Mouse (Mus musculus) lung, embryonic 14.5 days (tissue): ENCODE results near the gene Tmem139. TPM values are rescaled to one million over a fixed set of nuclear protein-coding genes. Genes with fewer than 3 reads are reported as not detected.

Experiments
- ATAC-seq: fragments of 200-750 bp; cut with Nextera tagmentation; 2 replicates; pipeline ENCODE4 v1.8.0; 2017; ENCODE audit warnings: mild to moderate bottlenecking, moderate TSS enrichment, moderate library complexity; ENCODE audit not compliant: insufficient read depth
- DNase-seq: peaks from one replicate; pipeline ENCODE4 v3.0.0-alpha.2; 2015
- H3K27ac ChIP-seq: fragments of 300-500 bp; sonication (generic); 2 replicates; pipeline ENCODE4 v1.5.1; 2014; ENCODE audit warnings: low read depth, mild to moderate bottlenecking, moderate library complexity
- H3K27me3 ChIP-seq: fragments of 300-500 bp; sonication (generic); 2 replicates; pipeline ENCODE4 v1.6.1; 2014; ENCODE audit warnings: low read length, control low read depth; ENCODE audit not compliant: insufficient read depth
- H3K36me3 ChIP-seq: fragments of 300-500 bp; sonication (generic); 2 replicates; pipeline ENCODE4 v1.6.1; 2014; ENCODE audit warnings: control low read depth; ENCODE audit not compliant: insufficient read depth
- H3K4me1 ChIP-seq: fragments of 300-500 bp; sonication (generic); 2 replicates; pipeline ENCODE4 v1.6.1; 2014; ENCODE audit warnings: antibody characterized with exemption, control low read depth; ENCODE audit not compliant: insufficient read depth
- H3K4me2 ChIP-seq: fragments of 300-500 bp; sonication (generic); 2 replicates; pipeline ENCODE4 v1.6.1; 2014; ENCODE audit warnings: mild to moderate bottlenecking
- H3K4me3 ChIP-seq: fragments of 300-500 bp; sonication (generic); 2 replicates; pipeline ENCODE4 v1.5.1; 2014; ENCODE audit warnings: low read depth, low read length
- H3K9ac ChIP-seq: fragments of 300-500 bp; sonication (generic); 2 replicates; pipeline ENCODE4 v1.6.1; 2014
- H3K9me3 ChIP-seq: fragments of 300-500 bp; sonication (generic); 2 replicates; pipeline ENCODE4 v1.6.1; 2016; ENCODE audit warnings: low read depth, low read length, control low read depth
- CTCF ChIP-seq: IDR thresholded peaks from 2 replicates; pipeline ENCODE4 v1.5.1; 2016; ENCODE audit warnings: antibody characterized with exemption, low read depth
- WGBS: fragments of 180-500 bp; shearing (Covaris S2); extraction: QIAGEN DNeasy Blood & Tissue Kit; methylation state at CpG from one replicate; pipeline ENCODE4 v1.1.7; 2014; 5-methylcytosine and 5-hydroxymethylcytosine counted together
- polyA plus RNA-seq: library from polyadenylated mRNA; unstranded; fragments of >200 nt; fragmentation: Nextera tagmentation; extraction: Ambion mirVana; gene quantifications from 2 replicates; pipeline ENCODE4 v1.2.1, GENCODE M21; 2014

The Tmem139 gene
- 1.9 TPM in 2 replicates for polyA plus RNA-seq

DNA sequence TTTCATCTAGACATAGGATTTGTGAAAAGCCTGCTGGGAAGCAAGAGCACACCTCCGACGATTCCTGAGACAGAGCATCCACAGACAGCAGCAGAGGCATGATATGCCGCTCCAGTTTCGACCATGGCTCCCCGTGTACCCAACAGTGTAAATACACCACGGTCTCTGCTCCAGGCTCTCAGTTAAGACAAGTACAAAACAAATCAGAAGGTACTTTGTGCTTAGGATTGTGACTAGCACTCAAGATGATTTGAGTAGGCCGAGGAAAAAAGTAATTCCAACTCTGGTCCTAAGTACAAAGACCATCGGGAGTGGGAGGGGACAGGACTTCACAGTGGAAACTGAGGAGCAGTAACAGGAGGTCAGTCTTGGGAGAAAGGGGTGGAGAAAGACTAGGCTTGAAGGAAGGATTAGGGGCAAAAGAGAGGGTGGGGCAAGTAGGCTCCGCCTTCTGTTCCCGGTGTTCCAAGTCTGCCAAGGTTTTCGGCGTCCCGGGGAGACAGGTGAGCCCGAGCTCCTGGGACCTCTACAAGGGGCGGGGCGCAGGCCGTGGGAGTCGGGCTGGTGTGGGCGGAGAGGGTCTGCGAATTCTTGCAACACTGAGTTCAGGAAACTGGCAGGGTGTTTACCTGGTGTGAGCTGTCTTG is at the start of gene Tmem139:
Gene Tmem139, plus strand, starts transcription at position 447 of the 647 bp plus-strand sequence.
- Histone ChIP-seq H3K4me1 (no peaks in the 10 kb centered on the region), H3K4me3 (peak within 1 kb of the TSS; percentile 23; the same call in 1 of the 2 replicates), H3K27me3 (no peaks in the 10 kb centered on the region), H3K4me2 (peak within 1 kb of the TSS; percentile 45), H3K36me3 (no peaks in the 10 kb centered on the region), H3K27ac (peak within 1 kb of the TSS; percentile 2; the same call in 1 of the 2 replicates), H3K9ac (peak within 1 kb of the TSS; percentile 1; the same call in 1 of the 2 replicates), H3K9me3 (no peaks in the 10 kb centered on the region)
- no peak for TF ChIP-seq CTCF
- ATAC-seq, result no peak
- 14% methylated on average over 20 of the region's 20 CpGs for WGBS
- peak; percentile 41 for DNase-seq

GRCm38 (mm10) chr6:42215028-42215427 is 46.7 kb upstream of the Tmem139 start, which contains the start of gene Tas2r144:
Tas2r144 (plus strand) TSS chr6:42215328.
- DNase-seq, result no peak

DNA sequence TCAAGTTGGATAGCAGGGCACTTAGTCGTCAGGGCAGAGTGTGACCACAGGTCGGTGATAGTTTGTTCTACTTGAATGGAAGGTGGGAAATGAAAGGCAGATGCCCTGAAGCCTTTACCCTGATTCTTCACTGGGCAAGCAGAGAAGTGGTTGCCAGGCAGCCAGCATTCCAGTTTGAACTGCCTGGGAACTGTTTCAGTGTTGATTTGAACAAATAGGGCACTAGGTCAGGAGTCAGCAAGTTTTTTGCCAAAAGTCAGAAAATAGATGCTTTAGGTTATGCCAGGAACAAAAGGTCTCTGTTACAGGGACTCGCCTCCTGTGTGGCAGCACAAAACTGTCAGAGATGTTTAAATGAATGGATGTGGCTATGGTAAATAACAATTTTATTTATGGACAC is 39.5 kb upstream of the Tmem139 start:
- Histone ChIP-seq H3K4me1 (no peaks in the 10 kb centered on the region), H3K4me3 (no peak overlapping the region), H3K27me3 (no peaks in the 10 kb centered on the region), H3K36me3 (no peaks in the 10 kb centered on the region), H3K9me3 (no peaks in the 10 kb centered on the region), H3K27ac (no peak overlapping the region), H3K9ac (no peak overlapping the region), H3K4me2 (no peak overlapping the region)
- DNase-seq (no peak), ATAC-seq (no peak)
- 59% methylated on average over 3 of the region's 3 CpGs for WGBS
- TF ChIP-seq CTCF, result no peak

More at GRCm38 (mm10) chr6:42215028-42215427, 46.7 kb upstream of the Tmem139 start, which contains the start of gene Tas2r144:
- no peak within 1 kb of the TSS for H3K4me3 ChIP-seq
- H3K4me1 ChIP-seq, result no peaks in the 10 kb centered on the region
- H3K36me3 ChIP-seq, result no peaks in the 10 kb centered on the region
- TF ChIP-seq CTCF, result no peak
- 81% methylated on average over 2 of the region's 2 CpGs for whole genome bisulfite sequencing
- no peak within 1 kb of the TSS for H3K4me2 ChIP-seq
- H3K27ac ChIP-seq, result no peak within 1 kb of the TSS
- H3K9ac ChIP-seq, result no peak within 1 kb of the TSS
- no peak for ATAC-seq
- H3K9me3 ChIP-seq, result no peaks in the 10 kb centered on the region
- H3K27me3 ChIP-seq, result no peaks in the 10 kb centered on the region

DNA sequence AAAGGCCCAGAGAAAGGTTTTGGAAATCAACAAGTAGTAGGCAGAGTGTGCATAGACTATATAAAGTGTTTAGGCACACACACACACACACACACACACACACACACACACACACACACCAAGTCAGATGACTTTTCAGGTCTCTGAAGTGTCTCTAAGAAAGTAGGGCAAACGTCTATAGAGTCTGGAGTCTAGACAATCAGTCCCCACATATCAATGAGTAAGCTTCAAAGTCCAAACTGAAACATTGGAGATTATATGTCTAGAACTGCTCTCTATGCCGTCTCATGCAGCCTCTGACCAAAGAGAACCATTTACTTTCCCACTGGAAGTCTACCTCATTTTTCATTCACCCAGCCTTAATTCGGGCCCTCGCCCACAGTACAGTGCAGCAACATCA is 36.7 kb upstream of the Tmem139 start:
- TF ChIP-seq CTCF, result no peak
- DNase-seq, result no peak

GRCm38 (mm10) chr6:42227240-42228101 is 34.3 kb upstream of the Tmem139 start:
- ATAC-seq, result no peak
- H3K4me2 ChIP-seq, result no peak overlapping the region
- no peaks in the 10 kb centered on the region for H3K9me3 ChIP-seq
- H3K27me3 ChIP-seq, result no peaks in the 10 kb centered on the region
- TF ChIP-seq CTCF, result peak; percentile 83
- no peak overlapping the region for H3K4me3 ChIP-seq
- WGBS, result 28% methylated on average over 17 of the region's 17 CpGs
- H3K27ac ChIP-seq, result no peak overlapping the region
- DNase-seq, result peak; percentile 93
- H3K9ac ChIP-seq, result no peak overlapping the region
- H3K4me1 ChIP-seq, result no peaks in the 10 kb centered on the region
- no peaks in the 10 kb centered on the region for H3K36me3 ChIP-seq

More for the DNA sequence above, 36.7 kb upstream of the Tmem139 start:
- H3K27me3 ChIP-seq, result no peaks in the 10 kb centered on the region
- WGBS, result 60% methylated on average over 4 of the region's 4 CpGs
- H3K9ac ChIP-seq, result no peak overlapping the region
- H3K36me3 ChIP-seq, result no peaks in the 10 kb centered on the region
- no peaks in the 10 kb centered on the region for H3K9me3 ChIP-seq
- no peak overlapping the region for H3K27ac ChIP-seq
- H3K4me3 ChIP-seq, result no peak overlapping the region
- ATAC-seq, result no peak
- no peaks in the 10 kb centered on the region for H3K4me1 ChIP-seq
- no peak overlapping the region for H3K4me2 ChIP-seq

DNA sequence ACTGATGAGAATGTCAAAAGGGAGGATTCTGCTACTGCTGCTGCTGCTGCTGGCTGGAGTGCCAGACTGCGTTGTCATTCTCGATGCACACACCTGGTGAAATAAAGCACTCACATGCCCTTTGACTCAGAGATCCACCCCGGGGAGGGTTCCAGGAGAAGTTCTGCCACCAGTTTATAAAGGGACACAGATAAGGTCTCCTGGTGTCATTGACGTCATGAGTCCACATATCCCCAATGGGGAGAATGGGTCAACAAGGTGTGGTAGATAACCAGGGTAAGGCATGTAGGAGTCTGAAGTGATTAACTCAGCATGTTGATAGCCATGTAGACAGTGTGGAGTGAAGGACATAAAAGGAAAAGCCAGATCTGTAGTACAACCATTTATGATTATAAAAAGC is 32.2 kb upstream of the Tmem139 start:
- no peak for ATAC-seq
- no peak overlapping the region for H3K4me3 ChIP-seq
- WGBS, result 54% methylated on average over 4 of the region's 4 CpGs

DNA sequence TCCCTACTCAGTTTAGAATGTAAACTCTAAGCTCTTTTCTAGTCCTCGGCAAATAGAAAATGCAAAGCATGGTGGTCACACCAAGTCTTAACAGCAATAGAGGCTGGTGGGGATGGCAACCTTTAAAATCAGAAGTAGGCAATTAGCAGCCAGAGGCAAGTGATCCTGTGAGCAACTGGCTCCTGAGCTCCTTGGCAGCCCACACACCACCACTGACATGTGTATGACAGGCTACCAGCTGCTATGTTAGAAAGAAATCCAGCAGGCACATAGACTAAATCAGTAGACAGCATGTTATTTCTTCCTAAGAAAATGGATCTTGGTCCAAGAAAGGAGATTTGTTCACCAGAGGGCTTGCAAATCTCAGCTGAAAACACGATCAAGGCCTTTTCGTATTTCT is 30.6 kb upstream of the Tmem139 start:
- no peak for ATAC-seq
- Histone ChIP-seq H3K9ac (no peak overlapping the region), H3K27ac (no peak overlapping the region), H3K9me3 (no peaks in the 10 kb centered on the region), H3K36me3 (no peaks in the 10 kb centered on the region), H3K4me3 (no peak overlapping the region), H3K27me3 (no peaks in the 10 kb centered on the region), H3K4me1 (no peaks in the 10 kb centered on the region), H3K4me2 (no peak overlapping the region)
- no peak for TF ChIP-seq CTCF
- WGBS, result 85% methylated on average over 3 of the region's 3 CpGs
- DNase-seq, result no peak

More for the DNA sequence above, 32.2 kb upstream of the Tmem139 start:
- Histone ChIP-seq H3K36me3 (no peaks in the 10 kb centered on the region), H3K4me2 (no peak overlapping the region), H3K27ac (no peak overlapping the region), H3K4me1 (no peaks in the 10 kb centered on the region), H3K27me3 (no peaks in the 10 kb centered on the region), H3K9ac (no peak overlapping the region), H3K9me3 (no peaks in the 10 kb centered on the region)
- no peak for TF ChIP-seq CTCF
- DNase-seq, result no peak
